Mouse (Mus musculus): ENCODE results near the gene Acmsd.

DNA sequence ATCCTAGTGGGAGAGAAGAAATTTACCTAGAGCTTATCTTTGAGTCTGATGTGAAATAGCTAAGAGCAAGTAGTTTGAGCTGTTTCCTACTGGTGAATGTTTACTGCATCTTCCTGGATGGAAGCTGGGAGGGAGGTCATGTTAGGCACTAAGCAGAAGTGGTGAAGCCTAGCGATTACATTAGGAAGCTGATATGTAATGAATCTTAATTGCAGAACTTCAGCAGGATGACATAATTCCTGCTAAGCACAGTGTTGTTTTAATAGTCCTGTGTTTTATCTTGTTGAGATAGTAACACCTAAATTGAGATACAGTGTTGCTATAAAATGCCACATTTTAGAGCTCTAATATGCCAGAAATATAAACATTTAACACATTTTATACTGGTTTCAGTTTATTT lies 56.7 kb downstream of the Acmsd start:
- TF ChIP-seq CTCF (IDR thresholded peaks at IDR 0.05; ENCODE audit: low read depth) (no peak), EP300 (IDR thresholded peaks at IDR 0.05; ENCODE audit: low read depth) (no peak)
